8 mouse cellular contexts compared by ENCODE assay signal in genomic region chr1:158654571-158655205, GRCm38 (mm10).
DNase-seq lines count a peak whose midpoint lies in the region; ATAC-seq and TF ChIP-seq lines count a peak whose summit lies in the region.

No protein-coding gene starts in this region.

- no peak overlapping the region for H3K27ac ChIP-seq in heart, postnatal 0 days (ENCODE audit: low read depth)
- no peak overlapping the region for H3K27ac ChIP-seq in forebrain, embryonic 14.5 days (ENCODE audit: low read depth, low read length)

- TF ChIP-seq EP300 in heart, postnatal 0 days (IDR thresholded peaks at IDR 0.05; ENCODE audit: low read depth): no peak

- peak; percentile 77 for ATAC-seq in heart, postnatal 0 days (ENCODE audit: insufficient read depth, low read depth)
- ATAC-seq in forebrain, embryonic 14.5 days: peak; percentile 91
- peak; percentile 82 for ATAC-seq in megakaryocyte-erythroid progenitor cell, adult 5-6 weeks (replicated peaks; ENCODE audit: low FRiP score, low TSS enrichment, poor library complexity, severe bottlenecking)
- no peak for ATAC-seq in monocyte, adult 5-6 weeks (replicated peaks; ENCODE audit: insufficient number of reproducible peaks, low FRiP score, low TSS enrichment, poor library complexity, severe bottlenecking)

- no peaks in the 10 kb centered on the region for H3K4me1 ChIP-seq in heart, postnatal 0 days (ENCODE audit: control insufficient read depth, insufficient read depth)
- no peaks in the 10 kb centered on the region; the same call in 1 of the 2 replicates for H3K4me1 ChIP-seq in forebrain, embryonic 14.5 days (ENCODE audit: control insufficient read depth, insufficient read depth, low read length)

- H3K9ac ChIP-seq in heart, postnatal 0 days (replicated peaks; ENCODE audit: low read depth, low read length): no peak overlapping the region
- no peak overlapping the region for H3K9ac ChIP-seq in forebrain, embryonic 14.5 days (ENCODE audit: low read length)

- H3K27me3 ChIP-seq in heart, postnatal 0 days (ENCODE audit: control insufficient read depth, insufficient read depth, low read length): no peaks in the 10 kb centered on the region
- no peaks in the 10 kb centered on the region for H3K27me3 ChIP-seq in forebrain, embryonic 14.5 days (replicated peaks; ENCODE audit: control insufficient read depth, insufficient read depth, low read length)

- H3K4me2 ChIP-seq in heart, postnatal 0 days (ENCODE audit: low read depth, low read length): no peak overlapping the region
- no peak overlapping the region for H3K4me2 ChIP-seq in forebrain, embryonic 14.5 days (ENCODE audit: low read length)

- peak; percentile 63 for TF ChIP-seq CTCF in heart, postnatal 0 days (IDR thresholded peaks at IDR 0.05; ENCODE audit: low read depth)

- no peaks in the 10 kb centered on the region for H3K36me3 ChIP-seq in heart, postnatal 0 days (replicated peaks; ENCODE audit: control insufficient read depth, insufficient read depth, low read length)
- H3K36me3 ChIP-seq in forebrain, embryonic 14.5 days (ENCODE audit: control insufficient read depth, insufficient read depth, low read length): peaks cover 21% of the 10 kb centered on the region

- DNase-seq in heart, postnatal 0 days (ENCODE audit: low spot score): peak; percentile 61
- DNase-seq in heart, adult 18-20 months: no peak
- peak; percentile 7 for DNase-seq in MEL-GATA-1-ER (ENCODE audit: extremely low read depth, low read depth)
- DNase-seq in forebrain, embryonic 14.5 days (ENCODE audit: low spot score): peak; percentile 86
- no peak for DNase-seq in testis, postnatal 10 days (ENCODE audit: low spot score)
- DNase-seq in T-cell, adult 2 months (ENCODE audit: low spot score): no peak

- H3K9me3 ChIP-seq in heart, postnatal 0 days (replicated peaks; ENCODE audit: control insufficient read depth, low read length): no peaks in the 10 kb centered on the region
- H3K9me3 ChIP-seq in forebrain, embryonic 14.5 days (replicated peaks; ENCODE audit: control insufficient read depth, low read length): no peaks in the 10 kb centered on the region

- WGBS in heart, postnatal 0 days: 31% methylated on average over 3 of the region's 3 CpGs
- WGBS in forebrain, embryonic 14.5 days: 48% methylated on average over 3 of the region's 3 CpGs

- no peak overlapping the region for H3K4me3 ChIP-seq in heart, postnatal 0 days (ENCODE audit: low read depth, low read length)
- H3K4me3 ChIP-seq in forebrain, embryonic 14.5 days (ENCODE audit: low read depth, low read length): no peak overlapping the region

Comparison
In these comparisons a context has a peak if more than half of its experiments do, and no peak if none do; other contexts are left out.
1. DNase-seq: peak in heart, postnatal 0 days (single experiment), MEL-GATA-1-ER (single experiment) and forebrain, embryonic 14.5 days (single experiment); none in heart, adult 18-20 months (0 of 2), testis, postnatal 10 days (single experiment) and T-cell, adult 2 months (single experiment).